Mouse (Mus musculus) liver, adult 2 months (tissue): ENCODE measurements around the gene Lcn3. TPM values are rescaled to one million over a fixed set of nuclear protein-coding genes. Genes with fewer than 3 reads are reported as not detected.

Experiments used
- DNase-seq: peaks from one replicate; pipeline ENCODE4 v3.0.0-alpha.2; 2011; ENCODE audit warnings: low read depth, low spot score; ENCODE audit errors: extremely low read depth
- H3K27ac ChIP-seq: fragments of 200-500 bp; replicated peaks from 2 replicates; pipeline ENCODE4 v1.5.1; 2012; ENCODE audit warnings: low read depth, mild to moderate bottlenecking, control low read depth, inconsistent platforms, low read length; ENCODE audit not compliant: insufficient read depth
- H3K27me3 ChIP-seq: fragments of 200-500 bp; 2 replicates; pipeline ENCODE4 v1.6.1; 2012; ENCODE audit warnings: mild to moderate bottlenecking, moderate library complexity, low read length, inconsistent platforms; ENCODE audit not compliant: control insufficient read depth, insufficient read depth
- H3K36me3 ChIP-seq: fragments of 200-500 bp; 2 replicates; pipeline ENCODE4 v1.6.1; 2012; ENCODE audit warnings: low read length, inconsistent platforms; ENCODE audit not compliant: control insufficient read depth, insufficient read depth
- H3K4me1 ChIP-seq: fragments of 200-500 bp; 2 replicates; pipeline ENCODE4 v1.6.1; 2011; ENCODE audit warnings: low read length; ENCODE audit not compliant: control insufficient read depth, insufficient read depth
- H3K4me3 ChIP-seq: fragments of 200-500 bp; 2 replicates; pipeline ENCODE4 v1.5.1; 2011; ENCODE audit warnings: low read depth, mild to moderate bottlenecking, control low read depth, low read length, moderate library complexity; ENCODE audit not compliant: insufficient read depth
- H3K79me2 ChIP-seq: fragments of 200-500 bp; 2 replicates; pipeline ENCODE4 v1.6.1; 2012; ENCODE audit warnings: inconsistent platforms, mild to moderate bottlenecking, low read length, moderate library complexity; ENCODE audit not compliant: control insufficient read depth, insufficient read depth
- H3K9ac ChIP-seq: fragments of 200-500 bp; 2 replicates; pipeline ENCODE4 v1.6.1; 2012; ENCODE audit warnings: low read depth, mild to moderate bottlenecking, control low read depth, inconsistent platforms, low read length
- CTCF ChIP-seq: fragments of 200-500 bp; IDR thresholded peaks from 2 replicates; pipeline ENCODE4 v1.5.1; 2011; ENCODE audit warnings: low read depth, low read length, control low read depth
- POLR2A ChIP-seq: fragments of 200-500 bp; IDR thresholded peaks from 2 replicates; pipeline ENCODE4 v1.6.1; 2011; ENCODE audit warnings: low read length, control low read depth; ENCODE audit not compliant: insufficient read depth; ENCODE audit errors: extremely low read depth
- WGBS: fragments of 180-500 bp; shearing (Covaris S2); methylation state at CpG from one replicate; pipeline ENCODE4 v1.1.7; 2018; 5-methylcytosine and 5-hydroxymethylcytosine counted together
- polyA plus RNA-seq: library from polyadenylated mRNA; depleted of rRNA; stranded (reverse); fragments of >200 nt; gene quantifications from 2 replicates; pipeline ENCODE4 v1.2.3, GENCODE M21; 2012
- total RNA-seq: library from RNA; depleted of rRNA; stranded (reverse); fragments of >200 nt; gene quantifications from 2 replicates; pipeline ENCODE4 v1.2.3, GENCODE M21; 2014

Gene Lcn3
- total and polyA plus RNA-seq, 2 experiments = not detected

- H3K27ac ChIP-seq = no peak overlapping the region
- H3K4me3 ChIP-seq = no peak overlapping the region
- WGBS = 72% methylated on average over 4 of the region's 4 CpGs
- H3K4me1 ChIP-seq = no peaks in the 10 kb centered on the region
- H3K9ac ChIP-seq = no peak overlapping the region
- TF ChIP-seq POLR2A (no peak), CTCF (no peak)
- DNase-seq = no peak
- H3K36me3 ChIP-seq = no peaks in the 10 kb centered on the region
- no peaks in the 10 kb centered on the region for H3K27me3 ChIP-seq
- no peaks in the 10 kb centered on the region for H3K79me2 ChIP-seq
These were observed 7.2 kb upstream of the Lcn3 start for GRCm38 (mm10) chr2:25758064-25758625.

- Histone ChIP-seq H3K9ac (no peak overlapping the region), H3K36me3 (no peaks in the 10 kb centered on the region), H3K79me2 (no peaks in the 10 kb centered on the region), H3K27ac (no peak overlapping the region), H3K4me1 (no peaks in the 10 kb centered on the region), H3K4me3 (no peak overlapping the region), H3K27me3 (no peaks in the 10 kb centered on the region)
- DNase-seq = no peak
- 74% methylated on average over 4 of the region's 4 CpGs for whole genome bisulfite sequencing
- no peak for TF ChIP-seq CTCF
- no peak for TF ChIP-seq POLR2A
These were observed 2.4 kb downstream of the Lcn3 start for GRCm38 (mm10) chr2:25767764-25768163.

GRCm38 (mm10) chr2:25773507-25773906 is 8.1 kb downstream of the Lcn3 start:
- Histone ChIP-seq H3K79me2 (no peaks in the 10 kb centered on the region), H3K27me3 (no peaks in the 10 kb centered on the region), H3K27ac (no peak overlapping the region), H3K4me1 (no peaks in the 10 kb centered on the region), H3K4me3 (no peak overlapping the region), H3K36me3 (no peaks in the 10 kb centered on the region), H3K9ac (no peak overlapping the region)
- TF ChIP-seq CTCF = no peak
- TF ChIP-seq POLR2A = no peak
- 90% methylated on average over 2 of the region's 2 CpGs for WGBS
- DNase-seq = no peak

- Histone ChIP-seq H3K27me3 (no peaks in the 10 kb centered on the region), H3K9ac (no peak overlapping the region), H3K36me3 (no peaks in the 10 kb centered on the region), H3K4me3 (no peak overlapping the region), H3K79me2 (no peaks in the 10 kb centered on the region), H3K27ac (no peak overlapping the region), H3K4me1 (no peaks in the 10 kb centered on the region)
- WGBS = 73% methylated on average over 2 of the region's 2 CpGs
- TF ChIP-seq CTCF (no peak), POLR2A (no peak)
- no peak for DNase-seq
These were observed 9.3 kb downstream of the Lcn3 start for GRCm38 (mm10) chr2:25774640-25775039.

GRCm38 (mm10) chr2:25775991-25776390 is 10.6 kb downstream of the Lcn3 start:
- H3K27me3 ChIP-seq = no peaks in the 10 kb centered on the region
- H3K27ac ChIP-seq = no peak overlapping the region
- H3K4me3 ChIP-seq = no peak overlapping the region
- TF ChIP-seq POLR2A (no peak), CTCF (no peak)
- no peak for DNase-seq
- 80% methylated on average over 3 of the region's 3 CpGs for WGBS
- H3K79me2 ChIP-seq = no peaks in the 10 kb centered on the region
- H3K4me1 ChIP-seq = no peaks in the 10 kb centered on the region
- no peak overlapping the region for H3K9ac ChIP-seq
- no peaks in the 10 kb centered on the region for H3K36me3 ChIP-seq

GRCm38 (mm10) chr2:25776717-25777116 is 11.3 kb downstream of the Lcn3 start, which contains the start of gene Lcn11:
Gene Lcn11 (plus strand): TSS chr2:25777017.
- Histone ChIP-seq H3K36me3 (no peaks in the 10 kb centered on the region), H3K4me3 (no peak within 1 kb of the TSS), H3K4me1 (no peaks in the 10 kb centered on the region), H3K79me2 (no peaks in the 10 kb centered on the region), H3K27ac (no peak within 1 kb of the TSS), H3K9ac (no peak within 1 kb of the TSS), H3K27me3 (no peaks in the 10 kb centered on the region)
- WGBS = 91% methylated on average over 1 of the region's 1 CpGs
- no peak for DNase-seq
- no peak for TF ChIP-seq CTCF
- no peak for TF ChIP-seq POLR2A
